Mouse (Mus musculus): ENCODE measurements around the gene Rad51d.

DNA sequence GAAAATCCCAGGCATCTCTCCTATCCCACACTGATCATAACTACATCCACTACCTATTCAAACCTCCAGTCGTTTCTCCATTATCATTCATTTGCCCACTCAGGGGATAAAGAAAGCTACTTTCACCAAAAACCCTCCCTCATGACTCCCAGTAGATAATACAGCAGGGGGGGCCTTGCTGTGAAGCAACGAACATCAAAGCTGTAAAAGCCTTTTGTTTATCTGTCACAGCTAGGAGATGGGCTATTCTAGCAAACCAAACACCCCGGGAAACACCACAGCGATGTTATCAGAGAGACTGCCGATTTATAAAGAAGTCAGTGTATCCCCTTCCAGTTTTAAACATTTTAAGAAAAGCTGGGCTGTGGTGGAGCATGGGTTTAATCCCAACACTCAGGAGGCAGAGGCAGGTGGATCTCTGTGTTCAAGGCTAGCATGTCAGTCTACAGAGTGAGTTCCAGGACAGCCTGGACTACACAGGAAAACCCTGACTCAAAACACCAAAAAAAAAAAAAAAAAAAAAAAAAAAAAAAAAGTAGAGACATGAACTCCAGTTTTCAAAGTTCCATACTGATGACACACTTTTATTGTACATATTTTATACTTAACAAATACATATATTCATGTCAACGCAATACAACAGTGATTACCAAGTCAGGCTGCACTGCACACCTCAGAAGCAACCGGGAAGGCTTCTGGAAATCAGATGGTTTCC, 23.4 kb downstream of the Rad51d start:
- no peak for TF ChIP-seq CTCF (conservative IDR thresholded peaks at IDR 0.05; ENCODE audit: low read length)
- TF ChIP-seq POU5F1 (IDR thresholded peaks at IDR 0.05; ENCODE audit: borderline replicate concordance, low read length) = no peak
- peak; percentile 90 for TF ChIP-seq NANOG (IDR thresholded peaks at IDR 0.05; ENCODE audit: borderline replicate concordance, low read length)
